Mouse (Mus musculus): Measurements from ENCODE around the gene Lct.

DNA sequence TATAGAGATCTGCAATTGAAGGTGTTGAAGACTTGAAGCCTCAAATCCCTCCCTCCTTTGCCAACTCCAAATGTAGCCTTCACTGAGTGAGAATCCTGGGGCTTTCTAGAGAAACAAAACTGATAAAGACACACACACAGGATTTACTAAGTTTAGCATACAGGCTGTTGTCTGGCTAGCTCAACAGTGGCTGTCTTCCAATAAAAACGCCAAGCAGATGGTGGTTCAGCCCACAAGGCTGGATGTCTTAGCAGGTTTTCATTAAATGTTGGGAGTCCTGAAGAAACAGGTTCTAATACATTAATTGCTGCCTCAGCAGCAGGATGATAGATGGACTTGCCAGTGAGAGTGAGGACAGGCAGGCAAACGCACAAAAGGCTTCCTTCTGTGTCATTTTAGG is 32.5 kb upstream of the Lct start:
- no peak for TF ChIP-seq MAFK (IDR thresholded peaks at IDR 0.05; ENCODE audit: insufficient read depth, low read depth, low read length)
- TF ChIP-seq ZC3H11A (IDR thresholded peaks at IDR 0.05; ENCODE audit: borderline replicate concordance, low read depth, low read length): no peak
- TF ChIP-seq HCFC1 (IDR thresholded peaks at IDR 0.05; ENCODE audit: borderline replicate concordance, insufficient read depth, low read length): no peak
- TF ChIP-seq ZNF384 (IDR thresholded peaks at IDR 0.05; ENCODE audit: low read depth, low read length): no peak
